Mouse (Mus musculus): Measurements from ENCODE around the gene Arfip1. TPM values are rescaled to one million over a fixed set of nuclear protein-coding genes. Genes with fewer than 3 reads are reported as not detected.

The Arfip1 gene
- polyA plus RNA-seq, 1 experiment from 2014 or later: 50.6 TPM

DNA sequence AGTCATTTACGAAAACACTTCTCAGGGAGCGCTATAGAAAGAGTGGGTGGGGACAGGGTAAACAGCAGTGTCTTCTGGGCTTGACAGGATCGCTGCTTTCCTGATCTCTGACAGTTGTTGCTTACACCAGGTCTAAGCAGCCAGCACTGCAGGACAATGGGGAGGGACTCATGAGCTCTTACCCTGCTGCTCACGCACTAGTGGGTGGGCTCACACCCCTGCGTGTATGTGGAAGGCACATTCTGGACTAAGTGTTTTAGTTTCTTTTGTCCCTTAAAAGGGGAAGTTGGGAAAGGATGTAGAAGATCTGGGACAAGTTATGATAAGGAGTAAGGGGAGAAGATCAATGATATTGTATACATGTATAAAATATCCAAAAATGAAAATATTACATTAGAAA lies 49.2 kb downstream of the Arfip1 start:
- Histone ChIP-seq H3K4me2 (replicated peaks) (no peak overlapping the region), H3K27me3 (no peaks in the 10 kb centered on the region), H3K4me3 (replicated peaks) (no peak overlapping the region), H3K9ac (no peak overlapping the region), H3K36me3 (no peaks in the 10 kb centered on the region), H3K9me3 (replicated peaks) (no peaks in the 10 kb centered on the region), H3K27ac (replicated peaks) (no peak overlapping the region), H3K4me1 (no peaks in the 10 kb centered on the region)
- 72% methylated on average over 5 of the region's 5 CpGs for WGBS
- ATAC-seq (ENCODE audit: insufficient number of reproducible peaks, low FRiP score, low TSS enrichment, low read depth): no peak

GRCm38 (mm10) chr3:84529021-84529420 lies 53.4 kb downstream of the Arfip1 start:
- no peaks in the 10 kb centered on the region for H3K27me3 ChIP-seq
- no peak overlapping the region for H3K27ac ChIP-seq (replicated peaks)
- H3K36me3 ChIP-seq: no peaks in the 10 kb centered on the region; the same call in 1 of the 2 replicates
- no peaks in the 10 kb centered on the region for H3K9me3 ChIP-seq (replicated peaks)
- no peak overlapping the region for H3K4me2 ChIP-seq (replicated peaks)
- no peak overlapping the region for H3K9ac ChIP-seq
- 85% methylated on average over 2 of the region's 2 CpGs for WGBS
- ATAC-seq (ENCODE audit: insufficient number of reproducible peaks, low FRiP score, low TSS enrichment, low read depth): no peak
- no peaks in the 10 kb centered on the region for H3K4me1 ChIP-seq
- no peak overlapping the region for H3K4me3 ChIP-seq (replicated peaks)

DNA sequence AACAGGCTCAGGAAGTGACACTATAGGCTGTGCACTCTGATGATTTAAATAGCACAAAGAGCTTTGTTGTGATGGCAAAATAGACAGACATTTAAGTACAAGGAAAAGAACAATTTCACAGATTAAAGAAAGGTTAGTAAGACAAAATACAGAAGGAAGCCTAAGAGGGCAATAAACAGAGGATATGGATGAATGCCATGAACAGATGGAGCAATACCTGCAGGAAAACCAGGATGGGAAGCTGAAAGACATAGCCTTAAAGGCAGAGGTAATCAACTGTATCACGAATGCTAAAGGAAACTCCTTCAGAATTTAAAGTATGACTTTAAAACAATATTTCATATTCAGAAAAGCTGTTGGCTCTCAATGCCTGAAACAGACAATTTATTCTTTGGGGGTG lies 57.5 kb downstream of the Arfip1 start:
- H3K4me1 ChIP-seq: no peaks in the 10 kb centered on the region
- no peaks in the 10 kb centered on the region for H3K9me3 ChIP-seq (replicated peaks)
- H3K27ac ChIP-seq (replicated peaks): no peak overlapping the region
- no peaks in the 10 kb centered on the region for H3K27me3 ChIP-seq
- WGBS: 80% methylated on average over 1 of the region's 1 CpGs
- no peak overlapping the region for H3K4me3 ChIP-seq (replicated peaks)
- ATAC-seq (ENCODE audit: insufficient number of reproducible peaks, low FRiP score, low TSS enrichment, low read depth): no peak
- no peaks in the 10 kb centered on the region; the same call in 1 of the 2 replicates for H3K36me3 ChIP-seq
- H3K4me2 ChIP-seq (replicated peaks): no peak overlapping the region
- H3K9ac ChIP-seq: no peak overlapping the region

DNA sequence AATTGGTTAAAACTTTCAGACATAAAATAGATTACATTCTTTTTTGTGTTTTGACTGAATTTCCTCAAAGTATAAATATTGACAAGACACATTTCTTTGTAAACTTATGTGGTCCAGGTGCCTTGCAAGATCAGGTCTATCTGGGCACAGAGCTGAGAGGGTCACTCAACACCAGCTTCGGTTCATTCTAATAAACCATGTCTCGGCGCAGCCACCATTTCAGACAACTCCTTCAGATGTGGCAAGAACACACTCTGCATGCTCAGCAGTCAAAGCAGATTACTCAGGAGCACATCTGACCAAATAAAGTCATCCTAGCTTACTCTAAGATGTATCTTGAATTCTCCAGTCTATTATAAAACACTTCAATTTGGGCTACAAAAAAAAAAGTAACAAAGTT lies 66.3 kb downstream of the Arfip1 start:
- ATAC-seq (ENCODE audit: insufficient number of reproducible peaks, low FRiP score, low TSS enrichment, low read depth): no peak
- 88% methylated on average over 3 of the region's 3 CpGs for WGBS
- H3K27me3 ChIP-seq: no peaks in the 10 kb centered on the region

GRCm38 (mm10) chr3:84512774-84513515 lies 69.5 kb downstream of the Arfip1 start:
- Histone ChIP-seq H3K9ac (no peak overlapping the region), H3K27me3 (no peaks in the 10 kb centered on the region), H3K27ac (replicated peaks) (no peak overlapping the region), H3K4me1 (no peaks in the 10 kb centered on the region), H3K4me2 (replicated peaks) (no peak overlapping the region), H3K4me3 (replicated peaks) (no peak overlapping the region), H3K36me3 (peaks cover 7% of the 10 kb centered on the region; the same call in 1 of the 2 replicates), H3K9me3 (replicated peaks) (no peaks in the 10 kb centered on the region)
- 76% methylated on average over 6 of the region's 6 CpGs for WGBS
- ATAC-seq (ENCODE audit: insufficient number of reproducible peaks, low FRiP score, low TSS enrichment, low read depth): no peak

More for the DNA sequence above, 66.3 kb downstream of the Arfip1 start:
- Histone ChIP-seq H3K9ac (no peak overlapping the region), H3K27ac (replicated peaks) (no peak overlapping the region), H3K4me1 (no peaks in the 10 kb centered on the region), H3K9me3 (replicated peaks) (no peaks in the 10 kb centered on the region), H3K4me3 (replicated peaks) (no peak overlapping the region), H3K36me3 (peaks cover 9% of the 10 kb centered on the region; the same call in 1 of the 2 replicates), H3K4me2 (replicated peaks) (no peak overlapping the region)

DNA sequence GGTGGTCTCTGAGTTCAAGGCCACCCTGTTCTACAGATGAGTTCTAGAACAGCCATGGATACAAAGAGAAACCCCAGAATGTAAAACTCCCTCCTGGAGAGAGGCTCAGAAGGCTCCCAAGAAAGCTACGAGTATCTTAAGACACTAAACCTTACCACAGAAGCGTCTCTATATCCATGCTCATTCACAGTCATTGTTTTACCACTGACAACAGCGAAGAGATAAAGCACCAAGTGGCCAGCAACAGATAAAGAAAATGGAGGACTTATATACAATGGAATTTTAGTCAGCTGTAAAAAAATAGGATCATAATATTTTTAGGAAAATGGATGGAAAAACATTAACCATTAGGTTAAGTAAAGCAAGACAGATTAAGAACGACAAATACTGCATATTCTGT lies 77.2 kb downstream of the Arfip1 start:
- no peak overlapping the region for H3K4me2 ChIP-seq (replicated peaks)
- ATAC-seq (ENCODE audit: insufficient number of reproducible peaks, low FRiP score, low TSS enrichment, low read depth): no peak
- no peak overlapping the region for H3K9ac ChIP-seq
- no peak overlapping the region for H3K27ac ChIP-seq (replicated peaks)
- 91% methylated on average over 4 of the region's 4 CpGs for WGBS
- no peaks in the 10 kb centered on the region for H3K27me3 ChIP-seq
- H3K36me3 ChIP-seq: peaks cover 3% of the 10 kb centered on the region; the same call in 1 of the 2 replicates
- H3K4me1 ChIP-seq: peaks cover 9% of the 10 kb centered on the region
- no peak overlapping the region for H3K4me3 ChIP-seq (replicated peaks)
- no peaks in the 10 kb centered on the region for H3K9me3 ChIP-seq (replicated peaks)

DNA sequence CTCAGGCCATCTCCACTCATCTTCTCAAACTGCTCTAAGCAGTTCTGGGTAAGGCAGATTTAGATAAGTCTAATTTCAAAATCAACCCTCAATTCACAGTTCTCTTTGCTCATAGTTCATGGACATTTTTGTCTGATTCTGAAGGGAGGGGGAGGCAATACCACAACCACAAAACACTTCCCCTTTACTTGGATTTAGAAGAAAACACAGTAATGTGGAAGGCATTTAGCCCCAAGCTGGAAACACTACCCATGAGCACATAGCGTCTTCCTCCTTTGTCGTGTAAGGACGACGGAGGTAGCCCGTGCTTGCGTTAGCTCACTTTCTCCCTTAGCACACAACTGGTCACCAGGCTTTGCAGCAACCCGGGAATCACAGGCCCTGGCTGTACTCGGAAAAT lies 78.1 kb downstream of the Arfip1 start:
- H3K9me3 ChIP-seq (replicated peaks): no peaks in the 10 kb centered on the region
- no peak overlapping the region for H3K9ac ChIP-seq
- H3K4me3 ChIP-seq (replicated peaks): no peak overlapping the region
- ATAC-seq (ENCODE audit: insufficient number of reproducible peaks, low FRiP score, low TSS enrichment, low read depth): no peak
- H3K36me3 ChIP-seq: peaks cover 3% of the 10 kb centered on the region; the same call in 1 of the 2 replicates
- H3K4me1 ChIP-seq: peaks cover 9% of the 10 kb centered on the region
- 65% methylated on average over 8 of the region's 8 CpGs for WGBS
- H3K27ac ChIP-seq (replicated peaks): no peak overlapping the region
- no peak overlapping the region for H3K4me2 ChIP-seq (replicated peaks)
- no peaks in the 10 kb centered on the region for H3K27me3 ChIP-seq

DNA sequence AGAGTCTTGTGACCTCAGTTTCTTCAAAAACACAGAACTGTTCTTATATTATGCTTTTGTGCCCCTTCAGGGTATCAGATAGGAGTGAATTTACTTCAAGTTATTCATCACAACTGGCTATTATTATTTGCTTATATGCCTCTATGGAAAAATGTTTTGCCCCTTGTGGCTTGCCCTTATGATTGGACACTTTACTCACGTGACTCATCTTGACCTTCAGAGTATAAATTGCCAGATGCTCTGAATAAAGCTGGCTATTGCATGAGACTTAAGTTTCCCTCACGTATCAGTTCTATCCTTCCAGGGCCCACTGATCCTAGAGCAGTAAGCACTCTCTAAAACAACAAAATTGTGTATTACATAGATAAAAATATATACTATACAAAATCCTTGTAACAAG lies 80.3 kb downstream of the Arfip1 start:
- Histone ChIP-seq H3K27ac (replicated peaks) (no peak overlapping the region), H3K4me3 (replicated peaks) (no peak overlapping the region), H3K4me1 (peaks cover 9% of the 10 kb centered on the region), H3K4me2 (replicated peaks) (no peak overlapping the region), H3K9ac (no peak overlapping the region), H3K9me3 (replicated peaks) (no peaks in the 10 kb centered on the region), H3K27me3 (no peaks in the 10 kb centered on the region), H3K36me3 (no peaks in the 10 kb centered on the region)
- ATAC-seq (ENCODE audit: insufficient number of reproducible peaks, low FRiP score, low TSS enrichment, low read depth): no peak
- WGBS: 62% methylated on average over 2 of the region's 2 CpGs

DNA sequence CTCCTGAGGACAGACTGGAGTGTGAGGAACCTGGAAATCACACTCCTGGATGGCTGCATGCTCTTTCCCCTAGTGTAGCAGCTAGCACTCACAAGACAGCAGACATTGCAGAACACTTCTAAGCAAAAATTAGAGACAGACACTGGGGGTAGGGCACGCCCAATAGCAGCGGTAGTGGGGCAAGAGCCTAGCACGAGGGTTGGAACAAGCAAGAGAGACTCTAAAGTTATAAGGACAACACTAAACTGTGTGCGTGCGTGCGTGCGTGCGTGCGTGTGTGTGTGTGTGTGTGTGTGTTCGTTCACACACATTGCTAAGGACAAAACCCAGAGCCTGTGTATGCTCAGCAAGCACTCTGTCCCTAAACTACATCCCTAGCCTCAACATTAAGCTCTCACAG lies 81.9 kb downstream of the Arfip1 start:
- no peaks in the 10 kb centered on the region for H3K27me3 ChIP-seq
- peaks cover 9% of the 10 kb centered on the region for H3K4me1 ChIP-seq
- no peak for ATAC-seq (ENCODE audit: insufficient number of reproducible peaks, low FRiP score, low TSS enrichment, low read depth)
- no peak overlapping the region for H3K9ac ChIP-seq
- H3K4me2 ChIP-seq (replicated peaks): no peak overlapping the region
- H3K27ac ChIP-seq (replicated peaks): no peak overlapping the region
- 65% methylated on average over 10 of the region's 10 CpGs for WGBS
- H3K9me3 ChIP-seq (replicated peaks): no peaks in the 10 kb centered on the region
- no peaks in the 10 kb centered on the region for H3K36me3 ChIP-seq
- H3K4me3 ChIP-seq (replicated peaks): no peak overlapping the region

- peaks cover 11% of the 10 kb centered on the region; the same call in 1 of the 2 replicates for H3K36me3 ChIP-seq
- H3K9me3 ChIP-seq (replicated peaks): no peaks in the 10 kb centered on the region
- H3K4me3 ChIP-seq (replicated peaks): no peak overlapping the region
- ATAC-seq (ENCODE audit: insufficient number of reproducible peaks, low FRiP score, low TSS enrichment, low read depth): no peak
- no peak overlapping the region for H3K4me2 ChIP-seq (replicated peaks)
- WGBS: 74% methylated on average over 11 of the region's 11 CpGs
- H3K27ac ChIP-seq (replicated peaks): no peak overlapping the region
- H3K27me3 ChIP-seq: no peaks in the 10 kb centered on the region
- no peak overlapping the region for H3K9ac ChIP-seq
- peaks cover 9% of the 10 kb centered on the region for H3K4me1 ChIP-seq
Observed at GRCm38 (mm10) chr3:84497718-84498117, 84.7 kb downstream of the Arfip1 start.

DNA sequence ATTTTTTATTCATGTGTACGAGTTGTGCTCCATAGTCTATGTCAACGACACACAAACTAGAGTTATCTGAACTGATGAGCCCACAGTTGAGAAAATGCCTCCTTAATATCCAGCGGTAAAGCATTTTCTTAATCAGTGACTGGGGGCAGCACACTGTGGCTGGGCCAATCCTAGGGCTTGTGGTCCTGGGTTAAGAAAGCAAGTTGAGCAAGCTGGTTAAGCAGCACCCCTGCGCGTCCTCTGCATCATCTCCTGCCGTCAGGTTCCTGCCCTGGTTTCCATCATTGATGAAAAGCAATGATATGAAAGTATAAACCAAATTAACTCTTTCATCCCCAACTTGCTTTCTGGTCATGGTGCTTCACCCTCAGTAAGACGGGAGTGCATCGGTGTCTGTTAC lies 89.8 kb downstream of the Arfip1 start:
- H3K36me3 ChIP-seq: peaks cover 12% of the 10 kb centered on the region; the same call in 1 of the 2 replicates
- H3K9me3 ChIP-seq (replicated peaks): no peaks in the 10 kb centered on the region
- no peak overlapping the region for H3K27ac ChIP-seq (replicated peaks)
- no peak for ATAC-seq (ENCODE audit: insufficient number of reproducible peaks, low FRiP score, low TSS enrichment, low read depth)
- H3K27me3 ChIP-seq: no peaks in the 10 kb centered on the region
- H3K4me2 ChIP-seq (replicated peaks): no peak overlapping the region
- no peak overlapping the region for H3K9ac ChIP-seq
- WGBS: 84% methylated on average over 8 of the region's 8 CpGs
- H3K4me1 ChIP-seq: no peaks in the 10 kb centered on the region
- no peak overlapping the region for H3K4me3 ChIP-seq (replicated peaks)

GRCm38 (mm10) chr3:84492148-84492547 lies 90.3 kb downstream of the Arfip1 start:
- H3K36me3 ChIP-seq: peaks cover 12% of the 10 kb centered on the region; the same call in 1 of the 2 replicates
- no peak overlapping the region for H3K4me3 ChIP-seq (replicated peaks)
- H3K4me1 ChIP-seq: no peaks in the 10 kb centered on the region
- H3K9me3 ChIP-seq (replicated peaks): no peaks in the 10 kb centered on the region
- no peak overlapping the region for H3K9ac ChIP-seq
- ATAC-seq (ENCODE audit: insufficient number of reproducible peaks, low FRiP score, low TSS enrichment, low read depth): no peak
- no peaks in the 10 kb centered on the region for H3K27me3 ChIP-seq
- H3K4me2 ChIP-seq (replicated peaks): no peak overlapping the region
- no peak overlapping the region for H3K27ac ChIP-seq (replicated peaks)
- WGBS: 70% methylated on average over 4 of the region's 4 CpGs

Measured in embryonic facial prominence, embryonic 15.5 days (tissue).